Mouse (Mus musculus): Measurements from ENCODE around the gene Mmp15.

DNA sequence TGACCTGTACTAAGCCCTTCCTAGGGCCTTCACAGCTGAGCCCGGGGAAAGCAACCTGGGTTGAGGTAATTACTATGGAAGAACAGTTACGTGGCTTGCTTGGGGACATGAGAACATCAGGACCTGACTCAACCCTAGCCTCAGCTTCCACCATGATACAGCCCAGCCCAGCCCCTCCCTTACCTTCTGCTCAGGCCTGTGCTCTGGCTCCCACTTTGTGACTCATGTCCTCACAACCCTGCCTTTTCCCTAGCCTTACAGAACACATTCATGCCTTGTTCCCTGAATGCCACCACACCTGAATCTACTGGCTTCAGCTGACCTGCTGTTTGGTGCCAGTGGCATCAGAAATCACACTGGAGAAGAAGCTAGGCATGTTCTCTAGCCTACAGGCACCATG is 3.7 kb upstream of the Mmp15 start:
- no peak for TF ChIP-seq ZNF384 (IDR thresholded peaks at IDR 0.05; ENCODE audit: low read depth, low read length)
- no peak for TF ChIP-seq CHD2 (IDR thresholded peaks at IDR 0.05; ENCODE audit: low read depth, low read length)
